Mouse (Mus musculus): ENCODE measurements around the gene Sac3d1.

Gene Sac3d1

GRCm38 (mm10) chr19:6117986-6118676 lies at the start of gene Sac3d1:
TSS of gene Sac3d1 (minus strand) at chr19:6118650.
- no peak for TF ChIP-seq POU5F1 (IDR thresholded peaks at IDR 0.05; ENCODE audit: borderline replicate concordance, low read length)
- Histone ChIP-seq H3K9me3 (ENCODE audit: low read length) (no peaks in the 10 kb centered on the region), H3K4me3 (replicated peaks; ENCODE audit: low read length) (peak within 1 kb of the TSS; percentile 95), H3K4me1 (replicated peaks; ENCODE audit: low read depth, low read length) (peaks cover 78% of the 10 kb centered on the region), H3K27me3 (ENCODE audit: insufficient read depth, low read length) (no peaks in the 10 kb centered on the region), H3K36me3 (ENCODE audit: insufficient read depth, low read length) (peaks cover 44% of the 10 kb centered on the region)

- H3K36me3 ChIP-seq (ENCODE audit: insufficient read depth, low read length), result no peaks in the 10 kb centered on the region
- TF ChIP-seq NANOG (IDR thresholded peaks at IDR 0.05; ENCODE audit: borderline replicate concordance, low read length), result no peak
- no peak for TF ChIP-seq POU5F1 (IDR thresholded peaks at IDR 0.05; ENCODE audit: borderline replicate concordance, low read length)
- TF ChIP-seq CTCF (conservative IDR thresholded peaks at IDR 0.05; ENCODE audit: low read length), result peak; percentile 49
- no peak overlapping the region for H3K4me3 ChIP-seq (replicated peaks; ENCODE audit: low read length)
- H3K27me3 ChIP-seq (ENCODE audit: insufficient read depth, low read length), result 0 out of 2 replicates have a peak, but pooled peaks cover 11% of the 10 kb centered on the region
- H3K9me3 ChIP-seq (ENCODE audit: low read length), result no peaks in the 10 kb centered on the region
- H3K4me1 ChIP-seq (replicated peaks; ENCODE audit: low read depth, low read length), result peaks cover 20% of the 10 kb centered on the region
Observed at GRCm38 (mm10) chr19:6166750-6167149, 48.3 kb upstream of the Sac3d1 start.

GRCm38 (mm10) chr19:6163872-6164547 lies 45.6 kb upstream of the Sac3d1 start:
- no peaks in the 10 kb centered on the region for H3K36me3 ChIP-seq (ENCODE audit: insufficient read depth, low read length)
- H3K4me3 ChIP-seq (replicated peaks; ENCODE audit: low read length), result no peak overlapping the region
- H3K9me3 ChIP-seq (ENCODE audit: low read length), result no peaks in the 10 kb centered on the region
- peaks cover 12% of the 10 kb centered on the region for H3K4me1 ChIP-seq (replicated peaks; ENCODE audit: low read depth, low read length)
- no peak for TF ChIP-seq POU5F1 (IDR thresholded peaks at IDR 0.05; ENCODE audit: borderline replicate concordance, low read length)
- no peak for TF ChIP-seq CTCF (conservative IDR thresholded peaks at IDR 0.05; ENCODE audit: low read length)
- TF ChIP-seq NANOG (IDR thresholded peaks at IDR 0.05; ENCODE audit: borderline replicate concordance, low read length), result no peak
- H3K27me3 ChIP-seq (ENCODE audit: insufficient read depth, low read length), result peaks cover 16% of the 10 kb centered on the region; the same call in 1 of the 2 replicates

- Histone ChIP-seq H3K4me3 (replicated peaks; ENCODE audit: low read length) (no peak overlapping the region), H3K27me3 (ENCODE audit: insufficient read depth, low read length) (peaks cover 8% of the 10 kb centered on the region; the same call in 1 of the 2 replicates), H3K9me3 (ENCODE audit: low read length) (no peaks in the 10 kb centered on the region), H3K4me1 (replicated peaks; ENCODE audit: low read depth, low read length) (peaks cover 5% of the 10 kb centered on the region), H3K36me3 (ENCODE audit: insufficient read depth, low read length) (no peaks in the 10 kb centered on the region)
- TF ChIP-seq POU5F1 (IDR thresholded peaks at IDR 0.05; ENCODE audit: borderline replicate concordance, low read length) (no peak), CTCF (conservative IDR thresholded peaks at IDR 0.05; ENCODE audit: low read length) (no peak), NANOG (IDR thresholded peaks at IDR 0.05; ENCODE audit: borderline replicate concordance, low read length) (no peak)
Observed at GRCm38 (mm10) chr19:6157220-6157619, 38.8 kb upstream of the Sac3d1 start.

- Histone ChIP-seq H3K4me1 (replicated peaks; ENCODE audit: low read depth, low read length) (peaks cover 5% of the 10 kb centered on the region), H3K9me3 (ENCODE audit: low read length) (no peaks in the 10 kb centered on the region), H3K36me3 (ENCODE audit: insufficient read depth, low read length) (no peaks in the 10 kb centered on the region), H3K4me3 (replicated peaks; ENCODE audit: low read length) (no peak overlapping the region), H3K27me3 (ENCODE audit: insufficient read depth, low read length) (peaks cover 3% of the 10 kb centered on the region)
- TF ChIP-seq CTCF (conservative IDR thresholded peaks at IDR 0.05; ENCODE audit: low read length) (no peak), POU5F1 (IDR thresholded peaks at IDR 0.05; ENCODE audit: borderline replicate concordance, low read length) (no peak), NANOG (IDR thresholded peaks at IDR 0.05; ENCODE audit: borderline replicate concordance, low read length) (no peak)
Observed at GRCm38 (mm10) chr19:6156372-6156771, 37.9 kb upstream of the Sac3d1 start.

- no peak overlapping the region for H3K4me3 ChIP-seq (replicated peaks; ENCODE audit: low read length)
- H3K4me1 ChIP-seq (replicated peaks; ENCODE audit: low read depth, low read length), result peaks cover 5% of the 10 kb centered on the region
- peaks cover 7% of the 10 kb centered on the region for H3K27me3 ChIP-seq (ENCODE audit: insufficient read depth, low read length)
- no peak for TF ChIP-seq CTCF (conservative IDR thresholded peaks at IDR 0.05; ENCODE audit: low read length)
- no peak for TF ChIP-seq NANOG (IDR thresholded peaks at IDR 0.05; ENCODE audit: borderline replicate concordance, low read length)
- no peak for TF ChIP-seq POU5F1 (IDR thresholded peaks at IDR 0.05; ENCODE audit: borderline replicate concordance, low read length)
- H3K36me3 ChIP-seq (ENCODE audit: insufficient read depth, low read length), result no peaks in the 10 kb centered on the region
- no peaks in the 10 kb centered on the region for H3K9me3 ChIP-seq (ENCODE audit: low read length)
Observed at GRCm38 (mm10) chr19:6155174-6155573, 36.7 kb upstream of the Sac3d1 start.

- Histone ChIP-seq H3K27me3 (ENCODE audit: insufficient read depth, low read length) (peaks cover 3% of the 10 kb centered on the region; the same call in 1 of the 2 replicates), H3K4me3 (replicated peaks; ENCODE audit: low read length) (no peak overlapping the region), H3K9me3 (ENCODE audit: low read length) (no peaks in the 10 kb centered on the region), H3K4me1 (replicated peaks; ENCODE audit: low read depth, low read length) (peaks cover 12% of the 10 kb centered on the region), H3K36me3 (ENCODE audit: insufficient read depth, low read length) (no peaks in the 10 kb centered on the region)
- TF ChIP-seq CTCF (conservative IDR thresholded peaks at IDR 0.05; ENCODE audit: low read length) (no peak), POU5F1 (IDR thresholded peaks at IDR 0.05; ENCODE audit: borderline replicate concordance, low read length) (no peak), NANOG (IDR thresholded peaks at IDR 0.05; ENCODE audit: borderline replicate concordance, low read length) (no peak)
Observed at GRCm38 (mm10) chr19:6144842-6145241, 26.4 kb upstream of the Sac3d1 start.

GRCm38 (mm10) chr19:6141394-6141749 lies 22.9 kb upstream of the Sac3d1 start, which contains the start of gene Arl2:
TSS of gene Arl2 (minus strand) at chr19:6141548.
- no peaks in the 10 kb centered on the region for H3K27me3 ChIP-seq (ENCODE audit: insufficient read depth, low read length)
- peak; percentile 62 for TF ChIP-seq CTCF (conservative IDR thresholded peaks at IDR 0.05; ENCODE audit: low read length)
- TF ChIP-seq POU5F1 (IDR thresholded peaks at IDR 0.05; ENCODE audit: borderline replicate concordance, low read length), result no peak
- no peaks in the 10 kb centered on the region for H3K9me3 ChIP-seq (ENCODE audit: low read length)
- peaks cover 36% of the 10 kb centered on the region for H3K4me1 ChIP-seq (replicated peaks; ENCODE audit: low read depth, low read length)
- H3K4me3 ChIP-seq (replicated peaks; ENCODE audit: low read length), result peak within 1 kb of the TSS; percentile 87
- H3K36me3 ChIP-seq (ENCODE audit: insufficient read depth, low read length), result peaks cover 30% of the 10 kb centered on the region

All from E14TG2a.4 (cell line).